Mouse (Mus musculus) MEL (cell line): Measurements from ENCODE around the gene Hs6st3. TPM values are rescaled to one million over a fixed set of nuclear protein-coding genes. Genes with fewer than 3 reads are reported as not detected.

ENCODE experiments used
- DNase-seq: peaks from one replicate; pipeline ENCODE4 v3.0.0; 2011; ENCODE audit warnings: low read depth, low spot score
- H3K27ac ChIP-seq: 2 replicates; pipeline ENCODE4 v1.5.1; 2012; ENCODE audit warnings: low read depth, mild to moderate bottlenecking, control low read depth, low read length, moderate library complexity; ENCODE audit not compliant: control insufficient read depth
- H3K27me3 ChIP-seq, 2 experiments: fragments of 150-350 bp in 1 of 2; sonication (generic) in 1 of 2; 2 replicates each; pipeline ENCODE4 v1.6.1; 2012; ENCODE audit warnings: low read length in 2 of 2, mild to moderate bottlenecking in 2 of 2, improper control_type of control experiment in 1 of 2, moderate library complexity in 1 of 2; ENCODE audit not compliant: insufficient read depth in 2 of 2, control insufficient read depth in 1 of 2
- H3K36me3 ChIP-seq, 2 experiments: 2 replicates each; pipeline ENCODE4 v1.6.1; 2012 to 2014; ENCODE audit warnings: low read length in 2 of 2, improper control_type of control experiment in 1 of 2, inconsistent platforms in 1 of 2, mild to moderate bottlenecking in 1 of 2; ENCODE audit not compliant: insufficient read depth in 2 of 2, control insufficient read depth in 1 of 2
- H3K4me1 ChIP-seq, 2 experiments: fragments of 150-350 bp in 1 of 2; sonication (generic) in 1 of 2; 2 replicates each; pipeline ENCODE4 v1.6.1; 2012; ENCODE audit warnings: low read length in 2 of 2, improper control_type of control experiment in 1 of 2, mild to moderate bottlenecking in 1 of 2; ENCODE audit not compliant: insufficient read depth in 2 of 2, control insufficient read depth in 1 of 2
- H3K4me3 ChIP-seq, 2 experiments: fragments of 150-350 bp in 1 of 2; sonication (generic) in 1 of 2; 2 replicates each; pipeline ENCODE4 v1.5.1; 2012; ENCODE audit warnings: low read depth in 2 of 2, low read length in 2 of 2, mild to moderate bottlenecking in 2 of 2, moderate library complexity in 2 of 2, control low read depth in 1 of 2, improper control_type of control experiment in 1 of 2; ENCODE audit not compliant: control insufficient read depth in 1 of 2, insufficient read depth in 1 of 2
- H3K79me2 ChIP-seq: 2 replicates; pipeline ENCODE4 v1.6.1; 2012; ENCODE audit warnings: mild to moderate bottlenecking, low read length, moderate library complexity; ENCODE audit not compliant: control insufficient read depth, poor library complexity, insufficient read depth
- H3K9ac ChIP-seq: 2 replicates; pipeline ENCODE4 v1.6.1; 2012; ENCODE audit warnings: low read depth, mild to moderate bottlenecking, control low read depth, low read length, moderate library complexity; ENCODE audit not compliant: control insufficient read depth, poor library complexity, severe bottlenecking
- H3K9me3 ChIP-seq: fragments of 150-350 bp; sonication (generic); replicated peaks from 2 replicates; pipeline ENCODE4 v1.6.1; 2012; ENCODE audit warnings: mild to moderate bottlenecking, low read length, improper control_type of control experiment, moderate library complexity; ENCODE audit not compliant: insufficient read depth
- BHLHE40 ChIP-seq: IDR thresholded peaks from 2 replicates; pipeline ENCODE4 v1.6.1; 2012; ENCODE audit warnings: low read depth, mild to moderate bottlenecking, inconsistent platforms, low read length, improper control_type of control experiment, borderline replicate concordance
- CHD1 ChIP-seq: IDR thresholded peaks from 2 replicates; pipeline ENCODE4 v1.6.1; 2012; ENCODE audit warnings: low read depth, mild to moderate bottlenecking, inconsistent platforms, low read length, improper control_type of control experiment
- CHD2 ChIP-seq: IDR thresholded peaks from 2 replicates; pipeline ENCODE4 v1.6.1; 2011; ENCODE audit warnings: low read length, improper control_type of control experiment
- CTCF ChIP-seq, 3 experiments: IDR thresholded peaks in 2 of 3; conservative IDR thresholded peaks in 1 of 3; 2 replicates each; pipeline ENCODE4 v1.5.1; 2011 to 2012; ENCODE audit warnings: low read length in 3 of 3, low read depth in 2 of 3, mild to moderate bottlenecking in 2 of 3, improper control_type of control experiment in 1 of 3, inconsistent platforms in 1 of 3, mixed read lengths in 1 of 3, moderate library complexity in 1 of 3; ENCODE audit not compliant: control insufficient read depth in 1 of 3, insufficient read depth in 1 of 3, poor library complexity in 1 of 3, severe bottlenecking in 1 of 3
- E2F4 ChIP-seq: IDR thresholded peaks from 2 replicates; pipeline ENCODE4 v1.6.1; 2011; ENCODE audit warnings: low read depth, low read length, improper control_type of control experiment, borderline replicate concordance
- ELF1 ChIP-seq: IDR thresholded peaks from 2 replicates; pipeline ENCODE4 v1.6.1; 2014; ENCODE audit warnings: low read depth, mild to moderate bottlenecking, inconsistent platforms, low read length, improper control_type of control experiment, moderate library complexity
- GABPA ChIP-seq: IDR thresholded peaks from 2 replicates; pipeline ENCODE4 v1.6.1; 2012; ENCODE audit warnings: low read depth, mild to moderate bottlenecking, inconsistent platforms, low read length, improper control_type of control experiment, moderate library complexity
- HCFC1 ChIP-seq: IDR thresholded peaks from 2 replicates; pipeline ENCODE4 v1.6.1; 2012; ENCODE audit warnings: low read depth, mild to moderate bottlenecking, inconsistent platforms, low read length, improper control_type of control experiment, moderate library complexity
- MAX ChIP-seq: IDR thresholded peaks from 2 replicates; pipeline ENCODE4 v1.6.1; 2011; ENCODE audit warnings: low read length, improper control_type of control experiment
- MAZ ChIP-seq: IDR thresholded peaks from 2 replicates; pipeline ENCODE4 v1.6.1; 2012; ENCODE audit warnings: low read depth, mild to moderate bottlenecking, inconsistent platforms, low read length, improper control_type of control experiment
- MEF2A ChIP-seq: IDR thresholded peaks from 2 replicates; pipeline ENCODE4 v1.6.1; 2014; ENCODE audit warnings: low read depth, mild to moderate bottlenecking, inconsistent platforms, low read length, improper control_type of control experiment; ENCODE audit not compliant: poor library complexity, insufficient replicate concordance, severe bottlenecking; ENCODE audit errors: extremely low read depth
- MYB ChIP-seq: IDR thresholded peaks from 2 replicates; pipeline ENCODE4 v1.6.1; 2011; ENCODE audit warnings: mild to moderate bottlenecking, low read depth, low read length, improper control_type of control experiment
- MYC ChIP-seq: IDR thresholded peaks from 2 replicates; pipeline ENCODE4 v1.6.1; 2011; ENCODE audit warnings: low read depth, mild to moderate bottlenecking, low read length, improper control_type of control experiment, moderate library complexity
- NELFE ChIP-seq: IDR thresholded peaks from 2 replicates; pipeline ENCODE4 v1.6.1; 2011; ENCODE audit warnings: low read depth, low read length, improper control_type of control experiment
- POLR2A ChIP-seq, 2 experiments: IDR thresholded peaks; 2 replicates each; pipeline ENCODE4 v1.6.1; 2011 to 2012; ENCODE audit warnings: low read length in 2 of 2, mild to moderate bottlenecking in 2 of 2, control low read depth in 1 of 2, improper control_type of control experiment in 1 of 2, low read depth in 1 of 2, moderate library complexity in 1 of 2; ENCODE audit not compliant: control insufficient read depth in 1 of 2, insufficient read depth in 1 of 2, poor library complexity in 1 of 2
- POLR2AphosphoS2 ChIP-seq: IDR thresholded peaks from 2 replicates; pipeline ENCODE4 v1.6.1; 2011; ENCODE audit warnings: low read length, improper control_type of control experiment
- POLR2AphosphoS5 ChIP-seq: IDR thresholded peaks from 2 replicates; pipeline ENCODE4 v1.6.1; 2012; ENCODE audit warnings: low read depth, borderline replicate concordance, mild to moderate bottlenecking, inconsistent platforms, low read length, moderate library complexity, mixed read lengths
- TBP ChIP-seq: IDR thresholded peaks from 2 replicates; pipeline ENCODE4 v1.8.0; 2011; ENCODE audit warnings: low read depth, low read length, improper control_type of control experiment
- TCF12 ChIP-seq: IDR thresholded peaks from 2 replicates; pipeline ENCODE4 v1.6.1; 2014; ENCODE audit warnings: low read depth, mild to moderate bottlenecking, inconsistent platforms, low read length, improper control_type of control experiment, moderate library complexity
- UBTF ChIP-seq: IDR thresholded peaks from 2 replicates; pipeline ENCODE4 v1.6.1; 2012; ENCODE audit warnings: low read depth, mild to moderate bottlenecking, inconsistent platforms, low read length, improper control_type of control experiment, moderate library complexity, borderline replicate concordance; ENCODE audit not compliant: insufficient read depth
- USF1 ChIP-seq: IDR thresholded peaks from 2 replicates; pipeline ENCODE4 v1.6.1; 2014; ENCODE audit warnings: low read depth, mild to moderate bottlenecking, inconsistent platforms, low read length, improper control_type of control experiment, moderate library complexity
- ZKSCAN1 ChIP-seq: IDR thresholded peaks from 2 replicates; pipeline ENCODE4 v1.6.1; 2012; ENCODE audit warnings: low read depth, mild to moderate bottlenecking, inconsistent platforms, low read length, improper control_type of control experiment, moderate library complexity
- ZMIZ1 ChIP-seq: IDR thresholded peaks from 2 replicates; pipeline ENCODE4 v1.6.1; 2012; ENCODE audit warnings: low read depth, mild to moderate bottlenecking, inconsistent platforms, low read length, improper control_type of control experiment, moderate library complexity
- ZNF384 ChIP-seq: IDR thresholded peaks from 2 replicates; pipeline ENCODE4 v1.6.1; 2012; ENCODE audit warnings: low read depth, mild to moderate bottlenecking, inconsistent platforms, low read length, improper control_type of control experiment
- polyA plus RNA-seq, 2 experiments: library from polyadenylated mRNA; stranded (reverse) in 1 of 2; unstranded in 1 of 2; fragments of >175 nt in 1 of 2; fragments of >200 nt in 1 of 2; gene quantifications; 2 replicates each; pipeline versions ENCODE4 v1.2.1 to v1.2.4; 2012; ENCODE audit warnings: low replicate concordance in 2 of 2, low read depth in 1 of 2; ENCODE audit not compliant: insufficient read length in 2 of 2, insufficient read depth in 1 of 2, missing spikeins in 1 of 2
- total RNA-seq: library from RNA; depleted of rRNA; stranded (reverse); fragments of 300-350 nt; gene quantifications from 2 replicates; pipeline ENCODE4 v1.2.3, GENCODE M21; 2012

The Hs6st3 gene
- total and polyA plus RNA-seq, 3 experiments: not detected

- TF ChIP-seq MEF2A: no peak
- no peak for TF ChIP-seq MAZ
- TF ChIP-seq E2F4: no peak
- TF ChIP-seq, all 39 proteins: peak for 0
- Histone ChIP-seq H3K9me3 (no peaks in the 10 kb centered on the region), H3K27ac (no peak overlapping the region), H3K4me3 (no peak overlapping the region), H3K36me3 (no peaks in the 10 kb centered on the region), H3K4me1 (no peaks in the 10 kb centered on the region), H3K79me2 (no peaks in the 10 kb centered on the region), H3K27me3 (no peaks in the 10 kb centered on the region), H3K9ac (no peak overlapping the region)
- no peak for DNase-seq
Measured at GRCm38 (mm10) chr14:119233598-119233997, 95.5 kb downstream of the Hs6st3 start.

GRCm38 (mm10) chr14:119247131-119247530 is 109.0 kb downstream of the Hs6st3 start:
- H3K9me3 ChIP-seq: no peaks in the 10 kb centered on the region
- no peaks in the 10 kb centered on the region for H3K27me3 ChIP-seq
- no peaks in the 10 kb centered on the region for H3K36me3 ChIP-seq
- no peak for DNase-seq
- H3K79me2 ChIP-seq: no peaks in the 10 kb centered on the region
- H3K9ac ChIP-seq: no peak overlapping the region
- H3K4me3 ChIP-seq: no peak overlapping the region
- no peak overlapping the region for H3K27ac ChIP-seq
- no peaks in the 10 kb centered on the region for H3K4me1 ChIP-seq
- TF ChIP-seq ZNF384 (no peak), ZKSCAN1 (no peak), UBTF (no peak), MAZ (no peak), CTCF (IDR thresholded peaks at IDR 0.05 in 2 of 3, conservative IDR thresholded peaks at IDR 0.05 in 1 of 3; ENCODE audit: control insufficient read depth in 1 of 3, insufficient read depth in 1 of 3, low read depth in 2 of 3, low read length in 3 of 3, poor library complexity in 1 of 3, severe bottlenecking in 1 of 3) (no peak), ZMIZ1 (no peak), POLR2A (IDR thresholded peaks at IDR 0.05; ENCODE audit: control insufficient read depth in 1 of 2, insufficient read depth in 1 of 2, low read depth in 1 of 2, low read length in 2 of 2, poor library complexity in 1 of 2) (no peak), ELF1 (no peak), MYC (no peak), NELFE (no peak), MAX (no peak)

DNA sequence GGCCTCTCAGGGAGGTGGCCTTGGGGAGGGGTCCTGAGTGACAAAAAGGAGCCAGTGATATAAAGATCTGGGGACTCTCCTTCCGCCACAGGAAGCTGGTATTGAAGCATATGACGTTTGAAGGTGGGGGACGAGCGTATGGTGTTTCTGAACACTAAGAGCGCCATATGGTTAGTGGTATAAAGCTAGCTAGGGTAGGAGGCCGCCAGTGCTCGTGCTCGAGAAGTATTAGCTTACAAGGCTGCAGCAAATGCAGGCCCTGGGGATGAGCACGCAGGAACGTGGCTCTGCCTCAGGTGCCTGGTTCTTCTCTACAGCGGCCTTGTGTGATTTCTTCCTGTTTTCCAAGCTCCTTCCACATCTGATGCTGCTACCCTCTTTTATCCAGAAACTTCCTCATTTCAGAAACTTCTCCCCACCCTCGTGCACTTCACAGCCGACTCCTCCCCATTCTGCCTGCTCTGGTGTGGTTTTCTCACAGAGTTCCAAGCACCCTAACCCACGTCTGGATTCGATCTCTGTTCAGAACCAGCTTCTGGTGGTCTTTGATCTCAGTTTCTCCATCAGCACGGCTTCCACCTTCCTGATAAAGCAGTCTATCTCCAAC is 110.0 kb downstream of the Hs6st3 start:
- Histone ChIP-seq H3K4me1 (no peaks in the 10 kb centered on the region), H3K27me3 (no peaks in the 10 kb centered on the region), H3K79me2 (no peaks in the 10 kb centered on the region), H3K9ac (no peak overlapping the region), H3K9me3 (no peaks in the 10 kb centered on the region), H3K36me3 (no peaks in the 10 kb centered on the region), H3K27ac (no peak overlapping the region), H3K4me3 (no peak overlapping the region)
- no peak for DNase-seq
- TF ChIP-seq MAX (no peak), USF1 (no peak), TBP (no peak), ZNF384 (no peak), ELF1 (no peak), MYB (no peak), BHLHE40 (no peak), NELFE (no peak), CHD2 (no peak), ZKSCAN1 (no peak), CHD1 (no peak), POLR2AphosphoS5 (no peak), HCFC1 (no peak), ZMIZ1 (no peak), TCF12 (no peak), POLR2AphosphoS2 (no peak), GABPA (no peak)
